Mouse (Mus musculus): ENCODE data around the gene Rbms3. TPM values are rescaled to one million over a fixed set of nuclear protein-coding genes. Genes with fewer than 3 reads are reported as not detected.
A peak's percentile ranks its signal among the peaks of the same experiment; 100 is the strongest.

Gene Rbms3
- polyA plus RNA-seq, 1 experiment: 5.3 TPM

- Histone ChIP-seq H3K27ac (ENCODE audit: insufficient read depth, low read length) (no peak overlapping the region), H3K4me3 (ENCODE audit: insufficient read depth, low read length) (no peak overlapping the region), H3K4me1 (ENCODE audit: control insufficient read depth, insufficient read depth, low read length) (no peaks in the 10 kb centered on the region)
- TF ChIP-seq POLR2A (IDR thresholded peaks at IDR 0.05; ENCODE audit: extremely low read depth, insufficient read depth, low read length): no peak
- TF ChIP-seq CTCF (IDR thresholded peaks at IDR 0.05; ENCODE audit: extremely low read depth, insufficient read depth, low read length): no peak
These were observed 867.2 kb downstream of the Rbms3 start for GRCm38 (mm10) chr9:116762395-116763025.

- no peak for TF ChIP-seq CTCF (IDR thresholded peaks at IDR 0.05; ENCODE audit: extremely low read depth, insufficient read depth, low read length)
- no peak for TF ChIP-seq POLR2A (IDR thresholded peaks at IDR 0.05; ENCODE audit: extremely low read depth, insufficient read depth, low read length)
- no peaks in the 10 kb centered on the region for H3K4me1 ChIP-seq (ENCODE audit: control insufficient read depth, insufficient read depth, low read length)
- no peak overlapping the region for H3K4me3 ChIP-seq (ENCODE audit: insufficient read depth, low read length)
- no peak overlapping the region for H3K27ac ChIP-seq (ENCODE audit: insufficient read depth, low read length)
These were observed 880.7 kb downstream of the Rbms3 start for GRCm38 (mm10) chr9:116748857-116749584.

GRCm38 (mm10) chr9:116748346-116748745 lies 881.4 kb downstream of the Rbms3 start:
- no peak overlapping the region for H3K27ac ChIP-seq (ENCODE audit: insufficient read depth, low read length)
- H3K4me1 ChIP-seq (ENCODE audit: control insufficient read depth, insufficient read depth, low read length): no peaks in the 10 kb centered on the region
- no peak for TF ChIP-seq CTCF (IDR thresholded peaks at IDR 0.05; ENCODE audit: extremely low read depth, insufficient read depth, low read length)
- no peak for TF ChIP-seq POLR2A (IDR thresholded peaks at IDR 0.05; ENCODE audit: extremely low read depth, insufficient read depth, low read length)
- H3K4me3 ChIP-seq (ENCODE audit: insufficient read depth, low read length): no peak overlapping the region

GRCm38 (mm10) chr9:116746871-116747270 lies 882.8 kb downstream of the Rbms3 start:
- no peak overlapping the region for H3K4me3 ChIP-seq (ENCODE audit: insufficient read depth, low read length)
- H3K4me1 ChIP-seq (ENCODE audit: control insufficient read depth, insufficient read depth, low read length): no peaks in the 10 kb centered on the region
- TF ChIP-seq POLR2A (IDR thresholded peaks at IDR 0.05; ENCODE audit: extremely low read depth, insufficient read depth, low read length): no peak
- 0 out of 2 replicates have a peak, but pooled peaks have one; percentile 23 for TF ChIP-seq CTCF (IDR thresholded peaks at IDR 0.05; ENCODE audit: extremely low read depth, insufficient read depth, low read length)
- no peak overlapping the region for H3K27ac ChIP-seq (ENCODE audit: insufficient read depth, low read length)

DNA sequence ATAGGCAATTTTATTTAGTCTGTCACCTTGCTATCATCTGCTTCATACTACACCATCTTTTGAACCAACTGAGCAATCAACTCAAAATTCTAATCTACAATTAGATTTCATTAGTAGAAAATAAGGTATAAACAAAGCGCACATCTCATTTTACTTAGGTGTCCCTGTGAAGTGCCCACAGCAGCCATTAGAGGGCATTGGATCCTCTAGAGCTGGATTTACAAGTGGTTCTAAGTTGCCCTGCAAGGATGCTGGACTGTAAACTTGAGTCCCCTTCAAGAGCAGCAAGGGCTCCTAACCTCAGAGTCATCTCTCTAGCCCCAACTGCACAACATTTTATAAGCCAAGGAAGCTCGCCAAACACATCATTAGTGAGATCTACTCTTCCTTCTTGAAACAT lies 891.9 kb downstream of the Rbms3 start:
- H3K4me3 ChIP-seq (ENCODE audit: insufficient read depth, low read length): no peak overlapping the region
- no peak overlapping the region for H3K27ac ChIP-seq (ENCODE audit: insufficient read depth, low read length)
- H3K4me1 ChIP-seq (ENCODE audit: control insufficient read depth, insufficient read depth, low read length): no peaks in the 10 kb centered on the region
- TF ChIP-seq POLR2A (IDR thresholded peaks at IDR 0.05; ENCODE audit: extremely low read depth, insufficient read depth, low read length): no peak
- no peak for TF ChIP-seq CTCF (IDR thresholded peaks at IDR 0.05; ENCODE audit: extremely low read depth, insufficient read depth, low read length)

DNA sequence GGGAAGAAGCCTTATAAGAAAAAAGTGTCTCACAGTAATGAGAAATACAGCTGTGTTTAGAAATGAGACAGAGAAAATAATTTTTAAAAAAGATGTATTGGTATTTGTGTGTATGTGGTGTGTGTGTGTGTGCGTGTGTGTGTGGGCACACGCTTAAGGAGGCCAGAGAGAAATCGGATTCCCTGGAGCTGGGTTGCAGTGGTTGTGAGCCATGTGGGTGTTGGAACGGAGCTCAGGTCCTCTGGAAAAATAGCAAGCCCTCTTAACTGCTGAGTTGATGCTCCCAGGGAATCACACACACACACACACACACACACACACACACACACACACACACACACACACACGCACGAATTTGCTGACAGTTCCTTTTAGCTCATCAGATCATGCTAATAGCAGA lies 900.5 kb downstream of the Rbms3 start:
- Histone ChIP-seq H3K27ac (ENCODE audit: insufficient read depth, low read length) (no peak overlapping the region), H3K4me1 (ENCODE audit: control insufficient read depth, insufficient read depth, low read length) (no peaks in the 10 kb centered on the region), H3K4me3 (ENCODE audit: insufficient read depth, low read length) (no peak overlapping the region)
- TF ChIP-seq POLR2A (IDR thresholded peaks at IDR 0.05; ENCODE audit: extremely low read depth, insufficient read depth, low read length) (no peak), CTCF (IDR thresholded peaks at IDR 0.05; ENCODE audit: extremely low read depth, insufficient read depth, low read length) (no peak)

DNA sequence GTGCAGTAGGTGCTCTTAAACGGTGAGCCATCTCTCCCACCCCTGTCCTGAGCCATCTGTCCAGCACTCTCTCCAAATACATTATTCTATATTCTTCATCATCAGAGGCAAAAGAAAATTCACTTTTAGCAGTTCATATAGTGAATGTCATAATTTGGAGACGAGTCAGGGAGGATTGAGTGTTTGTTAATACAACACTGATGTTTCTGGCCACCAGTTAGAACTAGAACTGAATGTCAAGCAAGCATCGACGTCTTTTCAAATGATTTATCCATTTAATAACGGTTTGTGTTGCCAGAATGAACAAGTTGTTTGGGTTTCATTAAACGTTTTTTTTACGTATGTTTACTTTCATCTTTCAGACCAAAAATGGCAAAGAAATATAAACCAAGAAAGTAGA lies 901.1 kb downstream of the Rbms3 start:
- TF ChIP-seq POLR2A (IDR thresholded peaks at IDR 0.05; ENCODE audit: extremely low read depth, insufficient read depth, low read length) (no peak), CTCF (IDR thresholded peaks at IDR 0.05; ENCODE audit: extremely low read depth, insufficient read depth, low read length) (no peak)
- Histone ChIP-seq H3K4me3 (ENCODE audit: insufficient read depth, low read length) (no peak overlapping the region), H3K27ac (ENCODE audit: insufficient read depth, low read length) (no peak overlapping the region), H3K4me1 (ENCODE audit: control insufficient read depth, insufficient read depth, low read length) (no peaks in the 10 kb centered on the region)

- no peaks in the 10 kb centered on the region for H3K4me1 ChIP-seq (ENCODE audit: control insufficient read depth, insufficient read depth, low read length)
- H3K27ac ChIP-seq (ENCODE audit: insufficient read depth, low read length): no peak overlapping the region
- TF ChIP-seq CTCF (IDR thresholded peaks at IDR 0.05; ENCODE audit: extremely low read depth, insufficient read depth, low read length) (no peak), POLR2A (IDR thresholded peaks at IDR 0.05; ENCODE audit: extremely low read depth, insufficient read depth, low read length) (no peak)
These were observed 901.6 kb downstream of the Rbms3 start for GRCm38 (mm10) chr9:116728093-116728492.

DNA sequence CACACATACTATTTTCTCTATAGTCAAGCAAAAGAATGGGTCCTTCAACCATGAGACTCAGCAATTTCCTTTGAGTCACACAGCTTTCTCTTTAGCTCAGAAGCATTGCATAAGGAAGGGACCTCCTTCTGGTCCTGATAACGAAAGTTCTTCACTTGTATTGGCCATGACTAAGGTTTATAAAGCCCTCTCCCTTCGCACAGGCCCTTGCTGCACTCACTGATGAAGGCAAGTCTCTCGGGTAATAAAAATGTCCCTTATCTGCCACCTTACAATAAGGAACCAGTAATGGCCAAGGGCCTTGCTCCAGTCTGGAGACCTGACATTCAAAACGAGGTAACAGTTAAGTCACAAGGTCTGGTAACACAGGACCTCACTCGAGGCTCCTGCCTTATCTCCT lies 905.1 kb downstream of the Rbms3 start:
- Histone ChIP-seq H3K27ac (ENCODE audit: insufficient read depth, low read length) (no peak overlapping the region), H3K4me3 (ENCODE audit: insufficient read depth, low read length) (no peak overlapping the region), H3K4me1 (ENCODE audit: control insufficient read depth, insufficient read depth, low read length) (no peaks in the 10 kb centered on the region)
- TF ChIP-seq POLR2A (IDR thresholded peaks at IDR 0.05; ENCODE audit: extremely low read depth, insufficient read depth, low read length) (no peak), CTCF (IDR thresholded peaks at IDR 0.05; ENCODE audit: extremely low read depth, insufficient read depth, low read length) (no peak)

More at GRCm38 (mm10) chr9:116728093-116728492, 901.6 kb downstream of the Rbms3 start:
- no peak overlapping the region for H3K4me3 ChIP-seq (ENCODE audit: insufficient read depth, low read length)

GRCm38 (mm10) chr9:116703119-116703518 lies 926.6 kb downstream of the Rbms3 start:
- H3K27ac ChIP-seq (ENCODE audit: insufficient read depth, low read length): no peak overlapping the region
- TF ChIP-seq CTCF (IDR thresholded peaks at IDR 0.05; ENCODE audit: extremely low read depth, insufficient read depth, low read length): no peak
- TF ChIP-seq POLR2A (IDR thresholded peaks at IDR 0.05; ENCODE audit: extremely low read depth, insufficient read depth, low read length): no peak
- H3K4me3 ChIP-seq (ENCODE audit: insufficient read depth, low read length): no peak overlapping the region
- peaks cover 2% of the 10 kb centered on the region; the same call in 1 of the 2 replicates for H3K4me1 ChIP-seq (ENCODE audit: control insufficient read depth, insufficient read depth, low read length)

Measured in cortical plate, adult 2 months (tissue).